Mouse (Mus musculus) central nervous system, embryonic 14 days (tissue): ENCODE results near the gene Tmem177. TPM values are rescaled to one million over a fixed set of nuclear protein-coding genes. Genes with fewer than 3 reads are reported as not detected.

Experiments used
- polyA plus RNA-seq: library from polyadenylated mRNA; depleted of rRNA; stranded (reverse); fragments of >200 nt; gene quantifications from 2 replicates; pipeline ENCODE4 v1.2.3, GENCODE M21; 2012; rRNA removed

Tmem177 gene
- 8.5 and 11.0 TPM in 2 replicates for polyA plus RNA-seq

DNA sequence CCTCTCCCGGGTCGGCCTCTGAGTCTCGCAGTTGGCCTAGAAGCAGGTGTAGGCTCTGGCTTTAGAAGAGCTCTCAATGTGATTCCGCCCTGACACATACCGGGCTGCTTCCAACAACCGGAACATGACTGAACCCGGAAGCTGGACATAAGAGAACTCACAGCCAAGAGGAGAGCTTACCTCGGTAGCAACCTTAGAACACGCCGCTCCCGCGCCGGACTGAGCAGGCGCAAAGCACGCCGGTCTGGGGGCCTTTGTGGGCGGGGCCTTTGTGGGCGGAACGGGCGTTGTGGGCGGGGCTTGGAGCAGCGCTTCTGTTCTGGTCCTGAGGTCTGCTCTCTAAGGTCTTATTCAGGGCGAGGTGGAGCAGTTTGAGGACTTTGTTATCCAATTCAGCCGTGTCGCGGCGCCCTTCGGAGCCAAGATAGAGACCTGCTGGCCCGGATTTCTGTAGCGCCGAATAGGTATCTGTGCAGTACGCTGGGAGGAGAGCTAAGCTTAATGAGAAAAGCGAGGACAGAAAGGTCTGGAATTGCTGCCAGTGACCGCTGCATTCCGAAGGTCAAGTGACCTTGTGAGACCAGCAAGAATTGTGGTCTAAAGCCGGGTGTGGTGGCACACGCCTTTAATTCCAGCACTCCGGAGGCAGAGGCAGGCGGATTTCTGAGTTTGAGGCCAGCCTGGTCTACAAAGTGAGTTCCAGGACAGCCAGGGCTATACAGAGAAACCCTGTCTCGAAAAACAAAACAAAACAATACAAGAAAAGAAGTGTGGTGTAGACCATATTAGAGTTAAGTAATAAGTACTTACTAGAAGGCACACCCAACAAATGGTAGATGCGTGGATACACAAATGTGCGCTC is at the start of gene Tmem177:
Gene Tmem177 (minus strand): TSS at position 256 of the 862 bp plus-strand sequence.

Other genes with a start within 250 kb of the Tmem177 start
- gene Ptpn4, start 75.6 kb downstream of the Tmem177 start, polyA plus RNA-seq = 9.7 and 13.7 TPM in 2 replicates
- 0.23 and 0.25 TPM in 2 replicates for gene Cfap221, start 84.0 kb upstream of the Tmem177 start, polyA plus RNA-seq
- gene Sctr, start 93.7 kb upstream of the Tmem177 start, polyA plus RNA-seq = 1.4 and 1.5 TPM in 2 replicates
- 4.9 and 5.7 TPM in 2 replicates for gene Tmem37, start 160.9 kb upstream of the Tmem177 start, polyA plus RNA-seq
- gene Dbi, start 207.9 kb upstream of the Tmem177 start, polyA plus RNA-seq = 576 and 763 TPM in 2 replicates
- gene 3110009E18Rik, start 208.0 kb upstream of the Tmem177 start, polyA plus RNA-seq = 12.4 and 16.4 TPM in 2 replicates